Mouse (Mus musculus): ENCODE measurements around the gene Macf1.

GRCm38 (mm10) chr4:123669696-123670095 lies 14.5 kb downstream of the Macf1 start:
- TF ChIP-seq CTCF (IDR thresholded peaks at IDR 0.05; ENCODE audit: borderline replicate concordance, insufficient read depth, low read length): no peak
- TF ChIP-seq POLR2A (IDR thresholded peaks at IDR 0.05; ENCODE audit: low read depth, low read length): no peak

All from embryonic fibroblast, embryonic 13.5 days (primary cell).